Mouse (Mus musculus) small intestine, adult 2 months (tissue): ENCODE measurements at regions not wholly inside any gene's neighbourhood (a gene's known extent, or its start where the extent isn't known, plus 50 kb on each side); places are given as distances from the start of the nearest gene placed in this dataset.

Experiments
- H3K27ac ChIP-seq: fragments of 200-500 bp; 2 replicates; pipeline ENCODE4 v1.5.1; 2012; ENCODE audit warnings: low read depth, low read length, control low read depth, inconsistent platforms; ENCODE audit not compliant: insufficient read depth
- H3K27me3 ChIP-seq: fragments of 200-500 bp; 2 replicates; pipeline ENCODE4 v1.6.1; 2012; ENCODE audit warnings: mild to moderate bottlenecking, moderate library complexity, low read length, inconsistent platforms; ENCODE audit not compliant: control insufficient read depth, insufficient read depth
- H3K36me3 ChIP-seq: fragments of 200-500 bp; 2 replicates; pipeline ENCODE4 v1.6.1; 2012; ENCODE audit warnings: mild to moderate bottlenecking, low read length, control low read depth, inconsistent platforms; ENCODE audit not compliant: control insufficient read depth, insufficient read depth
- H3K4me1 ChIP-seq: fragments of 200-500 bp; 2 replicates; pipeline ENCODE4 v1.6.1; 2012; ENCODE audit warnings: low read length, inconsistent platforms, mixed read lengths; ENCODE audit not compliant: control insufficient read depth, insufficient read depth, insufficient read length
- H3K4me3 ChIP-seq: fragments of 200-500 bp; 2 replicates; pipeline ENCODE4 v1.5.1; 2012; ENCODE audit warnings: low read depth, mild to moderate bottlenecking, control low read depth, inconsistent platforms, low read length, moderate library complexity
- CTCF ChIP-seq: fragments of 200-500 bp; IDR thresholded peaks from 2 replicates; pipeline ENCODE4 v1.5.1; 2012; ENCODE audit warnings: low read depth, mild to moderate bottlenecking, control low read depth, inconsistent platforms, low read length, moderate library complexity, mixed read lengths; ENCODE audit not compliant: insufficient replicate concordance, insufficient read length; ENCODE audit errors: extremely low read depth
- POLR2A ChIP-seq: fragments of 200-500 bp; IDR thresholded peaks from 2 replicates; pipeline ENCODE4 v1.6.1; 2012; ENCODE audit warnings: low read depth, mild to moderate bottlenecking, control low read depth, inconsistent platforms, low read length, moderate library complexity
- WGBS: fragments of 180-500 bp; shearing (Covaris S2); methylation state at CpG from one replicate; pipeline ENCODE4 v1.1.7; 2018; 5-methylcytosine and 5-hydroxymethylcytosine counted together

GRCm38 (mm10) chr1:39102126-39102905, 91.2 kb upstream of the Npas2 start:
- H3K4me1 ChIP-seq, result peaks cover 18% of the 10 kb centered on the region; the same call in 1 of the 2 replicates
- TF ChIP-seq POLR2A (no peak), CTCF (no peak)

GRCm38 (mm10) chr1:39102989-39103910, 90.3 kb upstream of the Npas2 start:
- Histone ChIP-seq H3K27me3 (no peaks in the 10 kb centered on the region), H3K36me3 (no peaks in the 10 kb centered on the region), H3K4me1 (peaks cover 18% of the 10 kb centered on the region; the same call in 1 of the 2 replicates), H3K4me3 (no peak overlapping the region), H3K27ac (no peak overlapping the region)
- 44% methylated on average over 14 of the region's 14 CpGs for WGBS
- TF ChIP-seq POLR2A (no peak), CTCF (no peak)

More at GRCm38 (mm10) chr1:39102126-39102905, 91.2 kb upstream of the Npas2 start:
- no peaks in the 10 kb centered on the region for H3K36me3 ChIP-seq
- peak overlapping the region; percentile 47; the same call in 1 of the 2 replicates for H3K27ac ChIP-seq
- WGBS, result 40% methylated on average over 8 of the region's 8 CpGs
- no peak overlapping the region for H3K4me3 ChIP-seq
- H3K27me3 ChIP-seq, result no peaks in the 10 kb centered on the region

- H3K4me1 ChIP-seq, result peaks cover 18% of the 10 kb centered on the region; the same call in 1 of the 2 replicates
- H3K27me3 ChIP-seq, result no peaks in the 10 kb centered on the region
- H3K27ac ChIP-seq, result peak overlapping the region; percentile 74
- WGBS, result 31% methylated on average over 17 of the region's 17 CpGs
- H3K4me3 ChIP-seq, result peak overlapping the region; percentile 41
- no peaks in the 10 kb centered on the region for H3K36me3 ChIP-seq
- TF ChIP-seq CTCF (no peak), POLR2A (no peak)
These were observed 87.8 kb upstream of the Npas2 start for GRCm38 (mm10) chr1:39105546-39106371.

GRCm38 (mm10) chr1:39106372-39106643, 87.2 kb upstream of the Npas2 start:
- Histone ChIP-seq H3K4me1 (peaks cover 18% of the 10 kb centered on the region; the same call in 1 of the 2 replicates), H3K36me3 (no peaks in the 10 kb centered on the region), H3K4me3 (no peak overlapping the region), H3K27me3 (no peaks in the 10 kb centered on the region), H3K27ac (no peak overlapping the region)
- 91% methylated on average over 4 of the region's 4 CpGs for WGBS
- TF ChIP-seq CTCF (no peak), POLR2A (no peak)

GRCm38 (mm10) chr1:39106650-39107049, 86.9 kb upstream of the Npas2 start:
- TF ChIP-seq CTCF (no peak), POLR2A (no peak)
- peaks cover 18% of the 10 kb centered on the region; the same call in 1 of the 2 replicates for H3K4me1 ChIP-seq
- H3K27ac ChIP-seq, result no peak overlapping the region
- no peaks in the 10 kb centered on the region for H3K27me3 ChIP-seq
- no peaks in the 10 kb centered on the region for H3K36me3 ChIP-seq
- no peak overlapping the region for H3K4me3 ChIP-seq
- WGBS, result 84% methylated on average over 6 of the region's 6 CpGs

- TF ChIP-seq POLR2A (no peak), CTCF (no peak)
- H3K36me3 ChIP-seq, result no peaks in the 10 kb centered on the region
- H3K27me3 ChIP-seq, result no peaks in the 10 kb centered on the region
- H3K27ac ChIP-seq, result no peak overlapping the region
- no peak overlapping the region for H3K4me3 ChIP-seq
- no peaks in the 10 kb centered on the region for H3K4me1 ChIP-seq
- WGBS, result 89% methylated on average over 6 of the region's 6 CpGs
These were observed 77.2 kb upstream of the Npas2 start for GRCm38 (mm10) chr1:39116319-39116718.
